Mouse (Mus musculus) ES-Bruce4 (cell line): ENCODE results near the gene Fam205c.

Source experiments
- CTCF ChIP-seq: IDR thresholded peaks from one replicate; pipeline ENCODE4 v1.8.1; 2011; ENCODE audit warnings: low read depth, low read length
- POLR2A ChIP-seq: IDR thresholded peaks from one replicate; pipeline ENCODE4 v1.8.1; 2011; ENCODE audit warnings: low read length; ENCODE audit not compliant: insufficient read depth

GRCm38 (mm10) chr4:42904523-42904922 is 30.5 kb upstream of the Fam205c start:
- TF ChIP-seq CTCF = no peak
- no peak for TF ChIP-seq POLR2A
